Mouse (Mus musculus) heart, postnatal 36 days (tissue): ENCODE measurements around the gene Anapc15-ps. TPM values are rescaled to one million over a fixed set of nuclear protein-coding genes. Genes with fewer than 3 reads are reported as not detected.
"Not testable (repeated sequence)": the region's sequence is repeated elsewhere in the genome, so short reads cannot be mapped to it uniquely, and the experiment has no call there.

Source experiments
- DNase-seq, 2 experiments: peaks; one replicate each; pipeline ENCODE4 v3.0.0; 2021 to 2022
- intact Hi-C: fragments of 180-260 bp; cut with DNase I; formaldehyde crosslinking; loops from one replicate; pipeline ENCODE4 v1.15.1; 2025
- total RNA-seq, 2 experiments: library from RNA; stranded (reverse); gene quantifications; 2 replicates each; pipeline ENCODE4 v1.2.3; 2021

Gene Anapc15-ps
- total RNA-seq, 2 experiments from 2014 or later = not detected

DNA sequence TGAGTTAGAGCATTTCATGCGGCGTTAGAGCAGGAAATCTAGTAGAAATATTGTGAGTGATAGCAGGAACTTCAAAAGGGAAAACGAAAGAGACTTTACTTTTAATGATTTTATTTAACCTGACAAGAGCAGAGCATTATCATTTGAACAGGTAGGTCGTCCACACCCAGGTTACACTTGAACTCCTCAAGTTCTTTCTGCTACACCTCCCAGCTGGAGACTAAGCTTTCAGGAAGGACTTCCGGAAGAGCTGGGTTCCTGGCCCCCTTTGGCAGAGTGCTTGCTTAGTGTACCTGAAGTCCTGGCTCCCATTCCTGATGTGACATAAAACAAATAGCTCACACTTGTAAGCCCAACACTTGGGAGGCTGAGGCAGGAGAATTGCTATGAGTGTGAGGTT lies 30.2 kb downstream of the Anapc15-ps start:
- no peak for DNase-seq
- intact Hi-C loops = loop anchor here (5.0 kb wide), 1 partner anchor 214 kb away; no protein-coding TSS in a partner anchor

DNA sequence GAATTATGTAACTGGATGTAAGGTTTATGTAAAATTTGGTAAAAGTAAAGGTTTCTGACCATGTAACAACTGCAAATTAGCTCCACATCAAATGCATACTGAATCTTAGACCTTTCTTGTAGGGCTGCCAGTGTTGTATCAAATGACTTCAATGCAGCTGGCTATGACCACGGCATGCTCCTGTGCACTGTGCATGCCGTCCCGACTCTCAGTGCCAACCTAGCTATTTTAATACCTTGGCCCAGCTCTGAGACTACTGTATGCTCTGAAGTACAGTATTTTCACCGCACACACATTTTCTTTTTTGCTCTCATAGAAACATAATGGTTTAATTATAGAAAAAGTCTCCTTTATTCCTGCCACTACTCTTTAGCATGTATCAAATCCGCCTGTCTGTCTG lies 31.9 kb downstream of the Anapc15-ps start:
- intact Hi-C loops = loop anchor here (5.0 kb wide), 1 partner anchor 216 kb away; no protein-coding TSS in a partner anchor
- no peak for DNase-seq

DNA sequence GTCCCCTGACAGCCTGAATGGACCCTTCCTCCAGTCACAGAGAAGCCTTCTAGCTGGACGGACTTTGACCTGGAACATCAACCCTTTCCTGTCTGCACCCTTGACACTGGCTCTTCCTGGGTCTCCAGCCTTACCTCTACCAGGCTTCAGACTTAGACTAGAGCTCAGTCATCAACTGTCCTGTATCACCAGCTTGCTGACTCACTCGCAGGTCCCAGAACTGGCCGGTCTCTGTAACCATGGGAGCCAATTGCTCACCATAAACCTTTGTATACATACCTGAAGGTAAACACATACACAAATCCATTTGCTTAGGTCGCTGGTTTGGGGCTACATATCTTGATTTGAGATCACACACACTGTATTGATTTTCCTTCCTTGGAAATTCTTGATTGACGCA lies 33.8 kb downstream of the Anapc15-ps start:
- intact Hi-C loops = no loop called here
- no peak for DNase-seq

DNA sequence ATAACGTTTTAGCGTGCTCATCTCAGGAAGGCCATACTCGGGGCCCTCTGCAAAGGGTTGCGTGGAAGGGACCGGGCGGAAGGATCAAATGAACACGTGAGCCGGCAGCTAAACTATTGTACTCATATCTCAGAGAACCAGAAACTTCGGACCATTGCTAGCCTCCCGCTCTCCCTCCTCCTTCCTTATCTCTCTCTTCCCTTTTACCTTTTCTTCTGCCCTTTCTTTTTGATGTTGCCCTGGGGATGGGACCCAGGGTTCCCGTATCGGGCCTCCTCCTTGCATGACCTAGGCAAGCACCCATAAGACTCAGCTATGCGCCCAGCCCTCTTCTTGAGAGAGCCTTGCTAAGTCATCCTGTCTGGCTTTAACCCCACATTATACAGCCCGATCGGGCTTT lies 38.5 kb downstream of the Anapc15-ps start:
- no peak for DNase-seq
- intact Hi-C loops = no loop called here

DNA sequence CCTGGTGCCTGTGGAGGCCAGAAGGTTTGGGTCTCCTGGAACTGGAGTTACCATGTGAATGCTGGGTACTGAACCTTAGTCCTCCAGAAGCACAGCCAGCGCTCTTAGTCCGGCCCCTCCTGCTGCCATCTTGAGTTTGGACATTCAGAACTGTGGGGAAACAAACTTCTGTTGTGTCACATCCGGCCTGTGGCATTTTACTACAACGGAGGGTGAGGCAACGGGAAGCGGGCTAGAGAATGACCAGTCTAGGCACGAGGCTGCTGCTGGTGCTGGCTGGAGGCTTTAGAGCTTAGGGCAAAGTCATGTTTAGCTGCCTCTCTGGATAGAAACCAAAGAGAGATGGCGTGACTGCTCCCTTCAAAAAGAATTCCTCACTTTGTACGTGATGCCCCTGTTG lies 39.0 kb downstream of the Anapc15-ps start:
- no peak for DNase-seq
- intact Hi-C loops = no loop called here

DNA sequence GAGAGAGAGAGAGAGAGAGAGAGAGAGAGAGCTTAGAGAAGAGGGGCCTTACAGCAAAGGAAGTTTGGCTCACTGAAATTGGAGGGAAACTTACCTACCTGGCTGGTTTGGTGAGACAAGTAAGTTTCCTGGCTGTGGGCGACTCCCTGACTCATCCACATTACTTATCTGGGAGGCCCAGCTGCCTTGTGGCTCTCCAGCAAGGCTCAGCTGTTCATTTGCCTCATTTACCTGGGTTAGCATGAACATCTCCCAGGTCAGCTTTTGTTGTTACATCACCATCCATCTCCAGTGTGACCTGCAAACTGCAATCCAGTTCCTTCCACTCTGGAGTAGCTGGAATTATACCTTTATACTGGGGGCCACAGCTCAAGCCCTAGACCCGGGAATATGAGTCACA lies 41.7 kb downstream of the Anapc15-ps start:
- no peak for DNase-seq
- intact Hi-C loops = no loop called here

DNA sequence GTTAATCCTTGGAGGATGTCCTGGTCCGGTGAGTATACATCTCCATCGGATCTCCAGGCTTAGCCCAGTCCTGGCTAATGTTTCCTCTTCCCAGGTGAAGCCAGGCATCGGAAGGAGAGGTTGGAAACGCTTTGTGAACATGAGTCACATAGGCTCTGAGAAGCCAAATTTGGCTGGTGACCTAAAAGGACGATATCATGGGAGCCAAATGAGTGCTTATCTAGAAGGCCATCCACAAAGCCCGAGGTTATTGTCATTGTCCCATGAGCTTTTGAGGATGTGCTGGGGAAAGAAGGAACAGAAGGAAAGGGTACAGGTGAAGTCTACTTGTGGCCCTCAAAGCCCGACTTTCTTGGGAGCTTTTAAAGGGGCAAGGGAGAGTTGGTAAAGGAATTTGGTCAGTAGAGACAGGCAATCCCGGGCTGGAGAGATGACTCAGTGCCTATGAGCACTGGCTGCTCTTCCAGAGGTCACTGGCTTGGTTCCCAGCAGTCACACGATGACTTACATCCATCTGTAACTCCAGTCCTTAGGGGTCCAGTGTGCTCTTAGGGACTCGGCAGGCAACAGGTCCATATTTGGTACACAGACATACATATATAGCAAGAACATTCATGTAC lies 42.4 kb downstream of the Anapc15-ps start:
- peak; percentile 16 to 33 for DNase-seq
- intact Hi-C loops = no loop called here

DNA sequence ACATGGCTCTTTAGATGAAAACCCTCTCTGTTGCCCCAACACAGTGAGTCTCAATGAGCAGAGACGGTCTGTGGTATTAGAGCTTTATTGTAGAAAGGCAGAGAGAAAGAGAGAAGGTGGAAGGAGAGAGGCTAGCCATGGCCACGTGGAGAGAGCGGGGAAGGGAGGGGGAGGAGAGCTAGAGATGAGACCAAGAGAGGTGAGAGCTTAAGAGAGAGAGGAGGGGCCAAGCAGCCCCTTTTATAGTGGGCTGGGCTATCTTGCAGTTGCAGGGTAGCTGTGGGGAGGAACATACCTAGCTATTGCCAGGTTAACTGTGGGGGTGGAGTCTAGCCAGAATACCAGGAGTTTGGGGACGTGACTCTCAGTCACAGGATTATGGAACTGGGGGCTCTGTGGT lies 43.1 kb downstream of the Anapc15-ps start:
- DNase-seq, intact Hi-C loops: not testable (repeated sequence)

DNA sequence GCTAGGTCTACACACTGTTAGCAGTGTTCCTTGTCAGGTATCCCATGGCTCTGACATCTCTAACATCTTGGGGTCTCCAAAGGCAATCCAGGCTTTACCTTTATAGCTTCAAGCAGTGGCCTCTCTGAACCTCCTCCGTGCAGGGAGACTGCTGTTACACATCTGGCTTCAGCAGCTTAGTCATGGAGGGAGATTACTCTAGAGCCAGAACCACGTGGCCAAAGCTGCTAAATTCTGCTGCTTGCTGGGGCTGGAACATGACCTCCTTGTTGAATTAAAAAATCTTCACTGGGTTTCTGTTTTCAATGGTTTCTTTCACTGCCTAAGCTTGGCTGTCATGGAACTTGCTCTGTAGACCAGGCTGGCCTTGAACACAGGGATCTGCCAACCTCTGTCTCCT lies 44.9 kb downstream of the Anapc15-ps start:
- intact Hi-C loops = no loop called here
- no peak for DNase-seq

DNA sequence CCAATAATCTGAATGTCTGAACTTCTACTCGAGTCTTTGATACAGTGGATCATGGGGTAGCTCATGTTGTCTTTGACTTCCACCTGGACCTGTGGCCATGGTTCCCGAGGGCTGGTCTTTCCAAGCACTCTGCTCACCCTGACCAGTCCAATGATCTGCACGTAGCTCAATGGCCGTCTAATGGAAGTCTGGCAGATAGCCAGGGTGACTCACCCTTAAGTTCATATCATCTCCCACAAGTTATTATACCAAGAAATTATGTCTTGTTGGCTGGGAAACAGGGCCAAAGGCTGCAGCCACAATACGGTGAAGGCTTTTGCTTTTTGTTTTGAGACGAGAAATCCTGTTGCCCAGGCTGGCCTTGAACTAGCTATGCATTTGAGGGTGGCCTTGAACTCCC lies 45.9 kb downstream of the Anapc15-ps start:
- no peak for DNase-seq
- intact Hi-C loops = no loop called here

DNA sequence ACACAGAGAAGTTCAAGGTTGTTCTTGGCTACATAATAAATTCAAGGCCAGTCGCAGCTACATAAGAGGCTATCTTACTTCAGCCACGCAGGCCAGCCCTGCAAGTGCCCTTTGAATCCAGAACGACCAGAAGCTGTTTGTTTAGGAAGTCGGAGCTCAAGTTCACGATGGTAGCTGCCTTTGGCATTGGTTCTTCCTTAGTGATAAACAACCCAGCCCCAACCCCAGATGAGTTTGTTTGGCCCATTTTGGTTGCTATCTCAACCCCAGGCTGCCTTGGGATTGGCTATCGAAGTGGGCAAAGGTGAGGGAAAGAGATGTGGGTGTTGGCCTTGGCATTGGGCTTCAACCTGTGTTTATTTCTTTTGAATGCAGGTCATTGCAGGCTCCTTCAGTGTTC lies 48.0 kb downstream of the Anapc15-ps start:
- intact Hi-C loops = no loop called here
- DNase-seq = no peak

DNA sequence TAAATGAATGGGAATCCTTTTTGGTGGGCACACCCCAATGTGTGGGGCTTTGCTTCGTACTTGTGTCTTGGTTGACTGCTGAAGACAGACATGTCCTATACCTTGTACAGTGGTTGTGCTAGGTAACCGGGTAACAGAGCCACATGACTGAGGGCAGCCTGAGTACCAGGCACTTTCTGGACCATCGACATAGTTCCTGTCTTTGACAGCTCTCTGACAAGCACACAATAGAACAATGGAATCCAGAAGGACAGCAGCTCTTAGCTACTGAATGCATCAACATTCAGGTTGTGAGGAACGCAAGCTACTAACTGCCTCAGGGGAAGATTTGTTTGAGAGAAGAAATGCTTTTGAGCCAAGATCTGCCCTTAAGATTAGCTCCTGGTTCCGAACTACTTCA lies 49.2 kb downstream of the Anapc15-ps start:
- DNase-seq = no peak
- intact Hi-C loops = no loop called here

DNA sequence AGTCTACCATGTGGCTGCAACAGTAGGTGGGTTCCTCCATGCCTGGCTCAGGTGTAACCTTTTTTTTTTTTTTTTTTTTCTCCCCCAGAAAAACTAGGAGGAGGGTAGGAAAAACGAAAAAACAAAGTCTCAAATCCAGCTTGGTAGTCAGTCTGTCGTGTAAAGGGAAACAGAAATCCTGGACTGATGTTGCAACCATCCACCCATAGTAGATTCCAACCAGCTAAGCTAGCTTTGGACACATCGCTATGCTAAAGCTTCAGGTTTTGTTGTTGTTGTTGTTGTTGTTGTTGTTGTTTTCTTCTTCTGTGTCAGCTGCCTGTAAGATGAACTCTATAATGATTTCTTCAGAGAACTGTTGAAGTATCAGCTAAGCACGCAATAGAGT lies 49.7 kb downstream of the Anapc15-ps start:
- intact Hi-C loops = no loop called here

More for the DNA sequence above, 49.7 kb downstream of the Anapc15-ps start:
- no peak for DNase-seq

Other genes with a start within 250 kb of the Anapc15-ps start
- gene Mrpl42, start 171.5 kb downstream of the Anapc15-ps start, total RNA-seq = 100 to 1,000 TPM; 436 to 467 TPM
- 10 to 100 TPM; 88.0 to 92.7 TPM for gene Ube2n, start 158.3 kb downstream of the Anapc15-ps start, total RNA-seq
- gene Nudt4, start 109.3 kb downstream of the Anapc15-ps start, total RNA-seq = 100 to 1,000 TPM; 245 to 277 TPM
- 1 to 10 TPM; 2.0 to 2.7 TPM for gene Gm33543, start 169.5 kb upstream of the Anapc15-ps start, total RNA-seq